Mouse (Mus musculus) stomach, embryonic 14.5 days (tissue): ENCODE results near the gene Traf5. TPM values are rescaled to one million over a fixed set of nuclear protein-coding genes. Genes with fewer than 3 reads are reported as not detected.

Experiments used
- ATAC-seq: fragments of 200-750 bp; cut with Nextera tagmentation; 2 replicates; pipeline ENCODE4 v1.8.0; 2017; ENCODE audit warnings: low read depth, moderate TSS enrichment; ENCODE audit not compliant: insufficient number of reproducible peaks, insufficient read depth, low FRiP score
- H3K27ac ChIP-seq: fragments of 300-500 bp; sonication (generic); 2 replicates; pipeline ENCODE4 v1.5.1; 2014; ENCODE audit warnings: mild to moderate bottlenecking, low read length, moderate library complexity, mixed read lengths
- H3K27me3 ChIP-seq: fragments of 300-500 bp; sonication (generic); 2 replicates; pipeline ENCODE4 v1.6.1; 2014; ENCODE audit warnings: low read length, control low read depth, mixed read lengths; ENCODE audit not compliant: control insufficient read depth, insufficient read depth
- H3K36me3 ChIP-seq: fragments of 300-500 bp; sonication (generic); 2 replicates; pipeline ENCODE4 v1.6.1; 2014; ENCODE audit warnings: mild to moderate bottlenecking, control low read depth, low read length, moderate library complexity, mixed read lengths; ENCODE audit not compliant: control insufficient read depth, insufficient read depth
- H3K4me1 ChIP-seq: fragments of 300-500 bp; sonication (generic); 2 replicates; pipeline ENCODE4 v1.6.1; 2014; ENCODE audit warnings: low read length, control low read depth, mixed read lengths; ENCODE audit not compliant: control insufficient read depth, insufficient read depth
- H3K4me2 ChIP-seq: fragments of 300-500 bp; sonication (generic); replicated peaks from 2 replicates; pipeline ENCODE4 v1.6.1; 2014; ENCODE audit warnings: low read depth, low read length, control low read depth
- H3K4me3 ChIP-seq: fragments of 300-500 bp; sonication (generic); 2 replicates; pipeline ENCODE4 v1.5.1; 2014; ENCODE audit warnings: low read depth, low read length, control low read depth
- H3K9ac ChIP-seq: fragments of 300-500 bp; sonication (generic); replicated peaks from 2 replicates; pipeline ENCODE4 v1.6.1; 2014; ENCODE audit warnings: low read depth, mild to moderate bottlenecking, control low read depth, low read length, moderate library complexity, mixed read lengths
- H3K9me3 ChIP-seq: fragments of 300-500 bp; sonication (generic); 2 replicates; pipeline ENCODE4 v1.6.1; 2016; ENCODE audit warnings: low read depth, low read length, control low read depth; ENCODE audit not compliant: control insufficient read depth
- WGBS: fragments of 180-500 bp; shearing (Covaris S2); extraction: QIAGEN DNeasy Blood & Tissue Kit; methylation state at CpG from one replicate; pipeline ENCODE4 v1.1.7; 2014; 5-methylcytosine and 5-hydroxymethylcytosine counted together
- polyA plus RNA-seq: library from polyadenylated mRNA; unstranded; fragments of >200 nt; fragmentation: Nextera tagmentation; extraction: Ambion mirVana; gene quantifications from 2 replicates; pipeline ENCODE4 v1.2.1, GENCODE M21; 2014

Gene Traf5
- polyA plus RNA-seq, 1 experiment from 2014 or later, result 28.8 TPM

GRCm38 (mm10) chr1:191996621-191997185 is 95.7 kb downstream of the Traf5 start:
- H3K27me3 ChIP-seq, result no peaks in the 10 kb centered on the region
- H3K27ac ChIP-seq, result no peak overlapping the region
- H3K4me1 ChIP-seq, result no peaks in the 10 kb centered on the region
- H3K9me3 ChIP-seq, result no peaks in the 10 kb centered on the region
- WGBS, result 90% methylated on average over 8 of the region's 8 CpGs
- peaks cover 11% of the 10 kb centered on the region; the same call in 1 of the 2 replicates for H3K36me3 ChIP-seq
- no peak overlapping the region for H3K9ac ChIP-seq
- no peak overlapping the region for H3K4me2 ChIP-seq
- no peak overlapping the region for H3K4me3 ChIP-seq
- ATAC-seq, result no peak

- H3K4me2 ChIP-seq, result no peak overlapping the region
- no peak for ATAC-seq
- no peak overlapping the region for H3K27ac ChIP-seq
- no peaks in the 10 kb centered on the region for H3K9me3 ChIP-seq
- H3K4me3 ChIP-seq, result no peak overlapping the region
- H3K9ac ChIP-seq, result no peak overlapping the region
- H3K27me3 ChIP-seq, result no peaks in the 10 kb centered on the region
- no peaks in the 10 kb centered on the region for H3K4me1 ChIP-seq
- 92% methylated on average over 7 of the region's 7 CpGs for WGBS
- H3K36me3 ChIP-seq, result peaks cover 11% of the 10 kb centered on the region; the same call in 1 of the 2 replicates
These were observed 96.4 kb downstream of the Traf5 start for GRCm38 (mm10) chr1:191995916-191996315.

- Histone ChIP-seq H3K4me1 (no peaks in the 10 kb centered on the region), H3K9ac (no peak overlapping the region), H3K4me3 (no peak overlapping the region), H3K9me3 (no peaks in the 10 kb centered on the region), H3K27ac (no peak overlapping the region), H3K4me2 (no peak overlapping the region), H3K27me3 (no peaks in the 10 kb centered on the region), H3K36me3 (peaks cover 11% of the 10 kb centered on the region; the same call in 1 of the 2 replicates)
- WGBS, result 57% methylated on average over 4 of the region's 4 CpGs
- ATAC-seq, result no peak
These were observed 96.9 kb downstream of the Traf5 start for GRCm38 (mm10) chr1:191995488-191995887.

- WGBS, result 71% methylated on average over 5 of the region's 5 CpGs
- no peaks in the 10 kb centered on the region for H3K9me3 ChIP-seq
- ATAC-seq, result no peak
- H3K27me3 ChIP-seq, result no peaks in the 10 kb centered on the region
- no peak overlapping the region for H3K9ac ChIP-seq
- peaks cover 11% of the 10 kb centered on the region; the same call in 1 of the 2 replicates for H3K36me3 ChIP-seq
- no peaks in the 10 kb centered on the region for H3K4me1 ChIP-seq
- no peak overlapping the region for H3K4me2 ChIP-seq
- no peak overlapping the region for H3K4me3 ChIP-seq
- no peak overlapping the region for H3K27ac ChIP-seq
These were observed 97.9 kb downstream of the Traf5 start for GRCm38 (mm10) chr1:191994476-191994875.

GRCm38 (mm10) chr1:191992040-191992780 is 100.1 kb downstream of the Traf5 start:
- no peak for ATAC-seq
- Histone ChIP-seq H3K27ac (peak overlapping the region; percentile 33; the same call in 1 of the 2 replicates), H3K27me3 (no peaks in the 10 kb centered on the region), H3K4me1 (no peaks in the 10 kb centered on the region), H3K9ac (no peak overlapping the region), H3K4me2 (no peak overlapping the region), H3K9me3 (no peaks in the 10 kb centered on the region), H3K36me3 (peaks cover 1% of the 10 kb centered on the region; the same call in 1 of the 2 replicates), H3K4me3 (no peak overlapping the region)
- 57% methylated on average over 7 of the region's 7 CpGs for WGBS

- H3K4me3 ChIP-seq, result peak overlapping the region; percentile 61
- no peaks in the 10 kb centered on the region for H3K4me1 ChIP-seq
- no peaks in the 10 kb centered on the region for H3K36me3 ChIP-seq
- 1% methylated on average over 22 of the region's 22 CpGs for WGBS
- H3K9me3 ChIP-seq, result no peaks in the 10 kb centered on the region
- H3K27me3 ChIP-seq, result no peaks in the 10 kb centered on the region
- peak overlapping the region; percentile 60 for H3K9ac ChIP-seq
- peak overlapping the region; percentile 61 for H3K4me2 ChIP-seq
- peak overlapping the region; percentile 87; the same call in 1 of the 2 replicates for H3K27ac ChIP-seq
- peak; percentile 95 for ATAC-seq
These were observed 102.4 kb downstream of the Traf5 start for GRCm38 (mm10) chr1:191989994-191990393.

GRCm38 (mm10) chr1:191989060-191989459 is 103.3 kb downstream of the Traf5 start:
- 89% methylated on average over 5 of the region's 5 CpGs for WGBS
- Histone ChIP-seq H3K9me3 (no peaks in the 10 kb centered on the region), H3K9ac (no peak overlapping the region), H3K27ac (no peak overlapping the region), H3K27me3 (no peaks in the 10 kb centered on the region), H3K4me2 (peak overlapping the region; percentile 61), H3K4me3 (0 out of 2 replicates have a peak overlapping the region, but pooled peaks have one; percentile 61), H3K4me1 (no peaks in the 10 kb centered on the region), H3K36me3 (no peaks in the 10 kb centered on the region)
- ATAC-seq, result no peak

- no peaks in the 10 kb centered on the region for H3K27me3 ChIP-seq
- no peak overlapping the region for H3K4me2 ChIP-seq
- H3K9ac ChIP-seq, result no peak overlapping the region
- WGBS, result 85% methylated on average over 3 of the region's 3 CpGs
- no peaks in the 10 kb centered on the region for H3K36me3 ChIP-seq
- no peak overlapping the region for H3K27ac ChIP-seq
- no peak overlapping the region for H3K4me3 ChIP-seq
- no peaks in the 10 kb centered on the region for H3K9me3 ChIP-seq
- ATAC-seq, result no peak
- no peaks in the 10 kb centered on the region for H3K4me1 ChIP-seq
These were observed 103.7 kb downstream of the Traf5 start for GRCm38 (mm10) chr1:191988646-191989045.
